ENCODE assay signal across 22 mouse cellular contexts in genomic region chr15:97415426-97415946, GRCm38 (mm10).
DNase-seq lines count a peak whose midpoint lies in the region; ATAC-seq and TF ChIP-seq lines count a peak whose summit lies in the region.
"Had no signal": no experiment of that assay in that cellular context is flagged by ENCODE, and none has a peak within 500 bp of the region (broad histone marks: within the 10 kb centered on the region; RNA-seq: fewer than 3 reads in every experiment).

No protein-coding gene starts in this region.

- 46% methylated on average over 2 of the region's 2 CpGs for WGBS in lung, embryonic 15.5 days
- WGBS in lung, adult 2 months = 58% methylated on average over 2 of the region's 2 CpGs
- 31% methylated on average over 2 of the region's 2 CpGs for WGBS in stomach, postnatal 0 days
- WGBS in forebrain, embryonic 12.5 days = 81% methylated on average over 2 of the region's 2 CpGs

- no peak for TF ChIP-seq EP300 in stomach, postnatal 0 days (optimal IDR thresholded peaks at IDR 0.05)

- H3K27me3 ChIP-seq in lung, embryonic 15.5 days = no peaks in the 10 kb centered on the region
- H3K27me3 ChIP-seq in stomach, postnatal 0 days (ENCODE audit: control insufficient read depth, insufficient read depth, low read length) = no peaks in the 10 kb centered on the region
- H3K27me3 ChIP-seq in forebrain, embryonic 12.5 days = no peaks in the 10 kb centered on the region
- H3K27me3 ChIP-seq: heart, embryonic 13.5 days; midbrain, embryonic 12.5 days; Patski had no signal

- H3K9me3 ChIP-seq in lung, embryonic 15.5 days = no peaks in the 10 kb centered on the region
- no peaks in the 10 kb centered on the region for H3K9me3 ChIP-seq in stomach, postnatal 0 days (ENCODE audit: control insufficient read depth, low read length)
- 0 out of 2 replicates have a peak, but pooled peaks cover 8% of the 10 kb centered on the region for H3K9me3 ChIP-seq in forebrain, embryonic 12.5 days

- H3K9ac ChIP-seq in lung, embryonic 15.5 days = no peak overlapping the region
- no peak overlapping the region for H3K9ac ChIP-seq in stomach, postnatal 0 days (ENCODE audit: low read length)
- no peak overlapping the region for H3K9ac ChIP-seq in forebrain, embryonic 12.5 days
- H3K9ac ChIP-seq: heart, embryonic 13.5 days; lung, embryonic 14.5 days; midbrain, embryonic 12.5 days had no signal

- H3K4me1 ChIP-seq in lung, embryonic 15.5 days = peaks cover 2% of the 10 kb centered on the region; the same call in 1 of the 2 replicates
- H3K4me1 ChIP-seq in lung, adult 2 months (ENCODE audit: control insufficient read depth, insufficient read depth, low read length) = no peaks in the 10 kb centered on the region
- H3K4me1 ChIP-seq in stomach, postnatal 0 days (replicated peaks; ENCODE audit: control insufficient read depth, insufficient read depth) = no peaks in the 10 kb centered on the region
- H3K4me1 ChIP-seq in forebrain, embryonic 12.5 days = no peaks in the 10 kb centered on the region
- H3K4me1 ChIP-seq: heart, embryonic 13.5 days; midbrain, embryonic 12.5 days had no signal

- no peak for TF ChIP-seq POLR2A in lung, adult 2 months (IDR thresholded peaks at IDR 0.05; ENCODE audit: borderline replicate concordance, extremely low read depth, low read depth, low read length)

- H3K4me3 ChIP-seq in lung, embryonic 15.5 days = no peak overlapping the region
- H3K4me3 ChIP-seq in lung, adult 2 months (replicated peaks; ENCODE audit: extremely low read depth, low read depth, low read length) = no peak overlapping the region
- no peak overlapping the region for H3K4me3 ChIP-seq in stomach, postnatal 0 days (ENCODE audit: low read depth, low read length)
- no peak overlapping the region for H3K4me3 ChIP-seq in forebrain, embryonic 12.5 days (replicated peaks)
- H3K4me3 ChIP-seq: heart, embryonic 13.5 days; midbrain, embryonic 12.5 days had no signal

- no peak overlapping the region for H3K4me2 ChIP-seq in lung, embryonic 15.5 days
- no peak overlapping the region for H3K4me2 ChIP-seq in stomach, postnatal 0 days (replicated peaks; ENCODE audit: low read depth)
- no peak overlapping the region for H3K4me2 ChIP-seq in forebrain, embryonic 12.5 days
- H3K4me2 ChIP-seq: heart, embryonic 13.5 days; liver, embryonic 11.5 days; lung, embryonic 14.5 days; midbrain, embryonic 12.5 days had no signal

- no peak for TF ChIP-seq CTCF in lung, adult 2 months (IDR thresholded peaks at IDR 0.05; ENCODE audit: insufficient read depth, low read length)
- no peak for TF ChIP-seq CTCF in stomach, postnatal 0 days (IDR thresholded peaks at IDR 0.05; ENCODE audit: low read depth)

- DNase-seq in lung, adult 2 months = no peak
- DNase-seq in MEL-GATA-1-ER (ENCODE audit: extremely low read depth, low read depth) = peak; percentile 49
- DNase-seq in stomach, postnatal 0 days (ENCODE audit: low spot score) = no peak
- no peak for DNase-seq in gastrocnemius, postnatal 25 days
- DNase-seq: adrenal gland, adult 8-10 months; cerebellum, postnatal 10 days; embryo, embryonic 11 days; heart, adult 11 months; heart, postnatal 4 days; retina, postnatal 1 day; thymus, adult 2 months had no signal

- H3K27ac ChIP-seq in lung, embryonic 15.5 days = 0 out of 2 replicates have a peak overlapping the region, but pooled peaks have one; percentile 7
- no peak overlapping the region for H3K27ac ChIP-seq in stomach, postnatal 0 days (replicated peaks)
- H3K27ac ChIP-seq in forebrain, embryonic 12.5 days = no peak overlapping the region
- H3K27ac ChIP-seq: heart, embryonic 13.5 days; macrophage; midbrain, embryonic 12.5 days had no signal

- ATAC-seq in lung, embryonic 15.5 days (ENCODE audit: borderline replicate concordance, extremely low read depth, low FRiP score, low TSS enrichment) = no peak
- peak; percentile 85 for ATAC-seq in megakaryocyte progenitor cell, adult 5-6 weeks (replicated peaks; ENCODE audit: poor library complexity)
- ATAC-seq in stomach, postnatal 0 days (ENCODE audit: low FRiP score, low TSS enrichment) = 0 out of 2 replicates have a peak, but pooled peaks have one; percentile 26
- ATAC-seq in forebrain, embryonic 12.5 days (ENCODE audit: low FRiP score) = no peak
- ATAC-seq: hindbrain, embryonic 16.5 days; intestine, embryonic 16.5 days; Patski had no signal

- H3K36me3 ChIP-seq in lung, embryonic 15.5 days = no peaks in the 10 kb centered on the region
- H3K36me3 ChIP-seq in stomach, postnatal 0 days (ENCODE audit: control insufficient read depth, insufficient read depth, low read length) = no peaks in the 10 kb centered on the region
- H3K36me3 ChIP-seq in forebrain, embryonic 12.5 days (replicated peaks) = no peaks in the 10 kb centered on the region
- H3K36me3 ChIP-seq: heart, embryonic 13.5 days; midbrain, embryonic 12.5 days had no signal

Comparison
In these comparisons a context has a peak if more than half of its experiments do, and no peak if none do; other contexts are left out.
1. ATAC-seq: peak in megakaryocyte progenitor cell, adult 5-6 weeks (single experiment) and stomach, postnatal 0 days (single experiment); none in lung, embryonic 15.5 days (single experiment) and forebrain, embryonic 12.5 days (single experiment).